Mouse (Mus musculus): ENCODE measurements around the gene Pbxip1. TPM values are rescaled to one million over a fixed set of nuclear protein-coding genes. Genes with fewer than 3 reads are reported as not detected.

Pbxip1 gene
- polyA plus RNA-seq, 1 experiment from 2014 or later = 7.6 TPM

- 71% methylated on average over 5 of the region's 5 CpGs for WGBS
- no peak for DNase-seq
These were observed 33.8 kb upstream of the Pbxip1 start, which contains the start of gene Lenep for GRCm38 (mm10) chr3:89402693-89403092. Gene Lenep, minus strand, starts transcription at chr3:89402793.

GRCm38 (mm10) chr3:89406887-89407286, 29.6 kb upstream of the Pbxip1 start:
- ATAC-seq (ENCODE audit: low FRiP score, low TSS enrichment) (no peak), DNase-seq (no peak)
- Histone ChIP-seq H3K9me3 (ENCODE audit: control insufficient read depth, low read length) (no peaks in the 10 kb centered on the region), H3K9ac (replicated peaks; ENCODE audit: low read length) (no peak overlapping the region), H3K27ac (replicated peaks; ENCODE audit: low read depth, low read length) (no peak overlapping the region), H3K27me3 (ENCODE audit: control insufficient read depth, insufficient read depth, low read length) (no peaks in the 10 kb centered on the region), H3K4me3 (replicated peaks; ENCODE audit: low read depth, low read length) (no peak overlapping the region), H3K36me3 (ENCODE audit: control insufficient read depth, insufficient read depth, low read length) (peaks cover 42% of the 10 kb centered on the region), H3K4me2 (ENCODE audit: low read length) (no peak overlapping the region), H3K4me1 (ENCODE audit: control insufficient read depth, insufficient read depth, low read length) (peaks cover 7% of the 10 kb centered on the region)
- WGBS = 96% methylated on average over 6 of the region's 6 CpGs

More at GRCm38 (mm10) chr3:89402693-89403092, 33.8 kb upstream of the Pbxip1 start, which contains the start of gene Lenep:
- no peaks in the 10 kb centered on the region for H3K27me3 ChIP-seq (ENCODE audit: control insufficient read depth, insufficient read depth, low read length)
- no peak within 1 kb of the TSS for H3K4me2 ChIP-seq (ENCODE audit: low read length)
- H3K9me3 ChIP-seq (ENCODE audit: control insufficient read depth, low read length) = no peaks in the 10 kb centered on the region
- H3K27ac ChIP-seq (replicated peaks; ENCODE audit: low read depth, low read length) = no peak within 1 kb of the TSS
- no peaks in the 10 kb centered on the region for H3K4me1 ChIP-seq (ENCODE audit: control insufficient read depth, insufficient read depth, low read length)
- H3K4me3 ChIP-seq (replicated peaks; ENCODE audit: low read depth, low read length) = no peak within 1 kb of the TSS
- no peak for ATAC-seq (ENCODE audit: low FRiP score, low TSS enrichment)
- peaks cover 47% of the 10 kb centered on the region for H3K36me3 ChIP-seq (ENCODE audit: control insufficient read depth, insufficient read depth, low read length)
- no peak within 1 kb of the TSS for H3K9ac ChIP-seq (replicated peaks; ENCODE audit: low read length)

- Histone ChIP-seq H3K36me3 (ENCODE audit: control insufficient read depth, insufficient read depth, low read length) (peaks cover 27% of the 10 kb centered on the region), H3K4me3 (replicated peaks; ENCODE audit: low read depth, low read length) (no peak overlapping the region), H3K27me3 (ENCODE audit: control insufficient read depth, insufficient read depth, low read length) (no peaks in the 10 kb centered on the region), H3K9ac (replicated peaks; ENCODE audit: low read length) (no peak overlapping the region), H3K27ac (replicated peaks; ENCODE audit: low read depth, low read length) (no peak overlapping the region), H3K4me2 (ENCODE audit: low read length) (no peak overlapping the region), H3K4me1 (ENCODE audit: control insufficient read depth, insufficient read depth, low read length) (peaks cover 7% of the 10 kb centered on the region), H3K9me3 (ENCODE audit: control insufficient read depth, low read length) (no peaks in the 10 kb centered on the region)
- DNase-seq (no peak), ATAC-seq (ENCODE audit: low FRiP score, low TSS enrichment) (no peak)
- WGBS = 63% methylated on average over 16 of the region's 16 CpGs
These were observed 28.1 kb upstream of the Pbxip1 start for GRCm38 (mm10) chr3:89408448-89408847.

- Histone ChIP-seq H3K27ac (replicated peaks; ENCODE audit: low read depth, low read length) (no peak overlapping the region), H3K36me3 (ENCODE audit: control insufficient read depth, insufficient read depth, low read length) (peaks cover 16% of the 10 kb centered on the region), H3K9ac (replicated peaks; ENCODE audit: low read length) (no peak overlapping the region), H3K9me3 (ENCODE audit: control insufficient read depth, low read length) (no peaks in the 10 kb centered on the region), H3K27me3 (ENCODE audit: control insufficient read depth, insufficient read depth, low read length) (no peaks in the 10 kb centered on the region), H3K4me3 (replicated peaks; ENCODE audit: low read depth, low read length) (no peak overlapping the region), H3K4me1 (ENCODE audit: control insufficient read depth, insufficient read depth, low read length) (peaks cover 7% of the 10 kb centered on the region), H3K4me2 (ENCODE audit: low read length) (no peak overlapping the region)
- ATAC-seq (ENCODE audit: low FRiP score, low TSS enrichment) (no peak), DNase-seq (no peak)
- 98% methylated on average over 3 of the region's 3 CpGs for WGBS
These were observed 26.8 kb upstream of the Pbxip1 start for GRCm38 (mm10) chr3:89409701-89410100.

- Histone ChIP-seq H3K27me3 (ENCODE audit: control insufficient read depth, insufficient read depth, low read length) (no peaks in the 10 kb centered on the region), H3K4me2 (ENCODE audit: low read length) (peak overlapping the region; percentile 83), H3K9ac (replicated peaks; ENCODE audit: low read length) (peak overlapping the region; percentile 55), H3K36me3 (ENCODE audit: control insufficient read depth, insufficient read depth, low read length) (peaks cover 11% of the 10 kb centered on the region), H3K9me3 (ENCODE audit: control insufficient read depth, low read length) (no peaks in the 10 kb centered on the region), H3K4me3 (replicated peaks; ENCODE audit: low read depth, low read length) (peak overlapping the region; percentile 40), H3K4me1 (ENCODE audit: control insufficient read depth, insufficient read depth, low read length) (peaks cover 7% of the 10 kb centered on the region), H3K27ac (replicated peaks; ENCODE audit: low read depth, low read length) (peak overlapping the region; percentile 68)
- ATAC-seq (ENCODE audit: low FRiP score, low TSS enrichment) = no peak
- no peak for DNase-seq
- 82% methylated on average over 10 of the region's 10 CpGs for WGBS
These were observed 25.6 kb upstream of the Pbxip1 start for GRCm38 (mm10) chr3:89410864-89411263.

- Histone ChIP-seq H3K36me3 (ENCODE audit: control insufficient read depth, insufficient read depth, low read length) (peaks cover 14% of the 10 kb centered on the region), H3K9ac (replicated peaks; ENCODE audit: low read length) (peak within 1 kb of the TSS; percentile 55), H3K27me3 (ENCODE audit: control insufficient read depth, insufficient read depth, low read length) (no peaks in the 10 kb centered on the region), H3K4me1 (ENCODE audit: control insufficient read depth, insufficient read depth, low read length) (peaks cover 7% of the 10 kb centered on the region), H3K9me3 (ENCODE audit: control insufficient read depth, low read length) (no peaks in the 10 kb centered on the region), H3K4me3 (replicated peaks; ENCODE audit: low read depth, low read length) (peak within 1 kb of the TSS; percentile 40), H3K4me2 (ENCODE audit: low read length) (peak within 1 kb of the TSS; percentile 83), H3K27ac (replicated peaks; ENCODE audit: low read depth, low read length) (peak within 1 kb of the TSS; percentile 68)
- DNase-seq = peak; percentile 99
- peak; percentile 99 for ATAC-seq (ENCODE audit: low FRiP score, low TSS enrichment)
- WGBS = 5% methylated on average over 28 of the region's 28 CpGs
These were observed 24.8 kb upstream of the Pbxip1 start, which contains the start of gene Flad1 for GRCm38 (mm10) chr3:89411490-89412393. Gene Flad1, minus strand, starts transcription at chr3:89411870.

- 93% methylated on average over 8 of the region's 8 CpGs for WGBS
- Histone ChIP-seq H3K9me3 (ENCODE audit: control insufficient read depth, low read length) (no peaks in the 10 kb centered on the region), H3K4me3 (replicated peaks; ENCODE audit: low read depth, low read length) (no peak overlapping the region), H3K9ac (replicated peaks; ENCODE audit: low read length) (no peak overlapping the region), H3K4me1 (ENCODE audit: control insufficient read depth, insufficient read depth, low read length) (peaks cover 16% of the 10 kb centered on the region), H3K4me2 (ENCODE audit: low read length) (0 out of 2 replicates have a peak overlapping the region, but pooled peaks have one; percentile 4), H3K36me3 (ENCODE audit: control insufficient read depth, insufficient read depth, low read length) (peaks cover 6% of the 10 kb centered on the region), H3K27me3 (ENCODE audit: control insufficient read depth, insufficient read depth, low read length) (no peaks in the 10 kb centered on the region), H3K27ac (replicated peaks; ENCODE audit: low read depth, low read length) (no peak overlapping the region)
- ATAC-seq (ENCODE audit: low FRiP score, low TSS enrichment) = no peak
- DNase-seq = no peak
These were observed 20.3 kb upstream of the Pbxip1 start for GRCm38 (mm10) chr3:89416158-89416557.

GRCm38 (mm10) chr3:89417131-89417530, 19.4 kb upstream of the Pbxip1 start:
- 32% methylated on average over 2 of the region's 2 CpGs for WGBS
- Histone ChIP-seq H3K27ac (replicated peaks; ENCODE audit: low read depth, low read length) (no peak overlapping the region), H3K9ac (replicated peaks; ENCODE audit: low read length) (no peak overlapping the region; the same call in 1 of the 2 replicates), H3K27me3 (ENCODE audit: control insufficient read depth, insufficient read depth, low read length) (no peaks in the 10 kb centered on the region), H3K4me3 (replicated peaks; ENCODE audit: low read depth, low read length) (peak overlapping the region; percentile 56), H3K4me2 (ENCODE audit: low read length) (peak overlapping the region; percentile 93), H3K9me3 (ENCODE audit: control insufficient read depth, low read length) (no peaks in the 10 kb centered on the region), H3K4me1 (ENCODE audit: control insufficient read depth, insufficient read depth, low read length) (peaks cover 21% of the 10 kb centered on the region), H3K36me3 (ENCODE audit: control insufficient read depth, insufficient read depth, low read length) (peaks cover 6% of the 10 kb centered on the region)
- DNase-seq (no peak), ATAC-seq (ENCODE audit: low FRiP score, low TSS enrichment) (no peak)
